Mouse (Mus musculus) midbrain, embryonic 14.5 days (tissue): Measurements from ENCODE around the gene Olfr1499. TPM values are rescaled to one million over a fixed set of nuclear protein-coding genes. Genes with fewer than 3 reads are reported as not detected.

Experiments
- ATAC-seq: fragments of 200-750 bp; cut with Nextera tagmentation; 2 replicates; pipeline ENCODE4 v1.8.0; 2017; ENCODE audit warnings: moderate number of reproducible peaks, moderate library complexity; ENCODE audit not compliant: low FRiP score, low TSS enrichment
- DNase-seq: peaks from one replicate; pipeline ENCODE4 v3.0.0-alpha.2; 2015
- H3K27ac ChIP-seq: fragments of 300-500 bp; sonication (generic); replicated peaks from 2 replicates; pipeline ENCODE4 v1.5.1; 2014; ENCODE audit warnings: mild to moderate bottlenecking, low read depth, low read length, moderate library complexity
- H3K27me3 ChIP-seq: fragments of 300-500 bp; sonication (generic); 2 replicates; pipeline ENCODE4 v1.6.1; 2014; ENCODE audit warnings: low read length, control low read depth, mixed read lengths; ENCODE audit not compliant: control insufficient read depth, insufficient read depth
- H3K36me3 ChIP-seq: fragments of 300-500 bp; sonication (generic); 2 replicates; pipeline ENCODE4 v1.6.1; 2014; ENCODE audit warnings: low read length, control low read depth; ENCODE audit not compliant: control insufficient read depth, insufficient read depth
- H3K4me1 ChIP-seq: fragments of 300-500 bp; sonication (generic); 2 replicates; pipeline ENCODE4 v1.6.1; 2014; ENCODE audit warnings: mild to moderate bottlenecking, antibody characterized with exemption, low read length, control low read depth; ENCODE audit not compliant: control insufficient read depth, insufficient read depth
- H3K4me2 ChIP-seq: fragments of 300-500 bp; sonication (generic); 2 replicates; pipeline ENCODE4 v1.6.1; 2014; ENCODE audit warnings: mild to moderate bottlenecking, low read length, moderate library complexity
- H3K4me3 ChIP-seq: fragments of 300-500 bp; sonication (generic); replicated peaks from 2 replicates; pipeline ENCODE4 v1.5.1; 2014; ENCODE audit warnings: low read depth, low read length
- H3K9ac ChIP-seq: fragments of 300-500 bp; sonication (generic); replicated peaks from 2 replicates; pipeline ENCODE4 v1.6.1; 2014; ENCODE audit warnings: mild to moderate bottlenecking, low read length, moderate library complexity
- H3K9me3 ChIP-seq: fragments of 300-500 bp; sonication (generic); 2 replicates; pipeline ENCODE4 v1.6.1; 2016; ENCODE audit warnings: low read length, control low read depth, mixed read lengths; ENCODE audit not compliant: control insufficient read depth
- WGBS: fragments of 180-500 bp; shearing (Covaris S2); extraction: QIAGEN DNeasy Blood & Tissue Kit; methylation state at CpG from one replicate; pipeline ENCODE4 v1.1.7; 2014; 5-methylcytosine and 5-hydroxymethylcytosine counted together
- polyA plus RNA-seq: library from polyadenylated mRNA; unstranded; fragments of >200 nt; fragmentation: Nextera tagmentation; extraction: Ambion mirVana; gene quantifications from 2 replicates; pipeline ENCODE4 v1.2.1, GENCODE M21; 2014

Olfr1499 gene
- polyA plus RNA-seq, 1 experiment from 2014 or later = not detected

GRCm38 (mm10) chr19:13798102-13798501, 21.1 kb downstream of the Olfr1499 start, which contains the start of gene Olfr1497:
Gene Olfr1497 (minus strand): TSS chr19:13798202.
- no peak for DNase-seq

DNA sequence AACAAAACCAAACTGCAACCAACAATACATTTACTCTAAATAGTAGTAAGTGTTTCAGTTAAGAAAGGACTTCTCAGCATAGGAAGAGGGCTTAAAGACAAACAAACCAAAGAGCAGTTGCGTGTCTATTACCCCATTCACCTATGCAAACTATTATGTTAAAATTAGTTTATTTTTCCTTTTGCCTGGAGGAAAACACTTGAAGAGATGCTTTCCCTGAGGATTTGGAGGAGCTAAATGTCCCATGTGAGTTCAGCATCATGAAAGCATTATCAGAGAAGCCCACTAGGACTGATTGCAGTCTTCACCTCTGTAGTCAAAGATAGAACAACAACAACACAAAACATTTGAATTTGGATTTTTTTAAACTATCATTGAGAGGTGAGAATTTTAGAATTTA, 41.7 kb downstream of the Olfr1499 start, which contains the start of gene Olfr1496:
Gene Olfr1496 (plus strand): TSS at position 301 of the 400 bp plus-strand sequence.
- Histone ChIP-seq H3K27ac (no peak within 1 kb of the TSS), H3K4me3 (no peak within 1 kb of the TSS), H3K27me3 (no peaks in the 10 kb centered on the region), H3K9ac (no peak within 1 kb of the TSS), H3K36me3 (no peaks in the 10 kb centered on the region), H3K4me2 (no peak within 1 kb of the TSS), H3K9me3 (no peaks in the 10 kb centered on the region), H3K4me1 (no peaks in the 10 kb centered on the region)
- WGBS = 94% methylated on average over 1 of the region's 1 CpGs
- DNase-seq (no peak), ATAC-seq (no peak)

More at GRCm38 (mm10) chr19:13798102-13798501, 21.1 kb downstream of the Olfr1499 start, which contains the start of gene Olfr1497:
- H3K36me3 ChIP-seq = no peaks in the 10 kb centered on the region
- no peak within 1 kb of the TSS for H3K27ac ChIP-seq
- H3K9ac ChIP-seq = no peak within 1 kb of the TSS
- H3K4me1 ChIP-seq = no peaks in the 10 kb centered on the region
- H3K4me2 ChIP-seq = no peak within 1 kb of the TSS
- no peaks in the 10 kb centered on the region for H3K27me3 ChIP-seq
- no peak for ATAC-seq
- no peak within 1 kb of the TSS for H3K4me3 ChIP-seq
- no peaks in the 10 kb centered on the region for H3K9me3 ChIP-seq

- DNase-seq = no peak
- no peak overlapping the region for H3K4me3 ChIP-seq
Measured at GRCm38 (mm10) chr19:13768565-13769276, 50.5 kb downstream of the Olfr1499 start.

DNA sequence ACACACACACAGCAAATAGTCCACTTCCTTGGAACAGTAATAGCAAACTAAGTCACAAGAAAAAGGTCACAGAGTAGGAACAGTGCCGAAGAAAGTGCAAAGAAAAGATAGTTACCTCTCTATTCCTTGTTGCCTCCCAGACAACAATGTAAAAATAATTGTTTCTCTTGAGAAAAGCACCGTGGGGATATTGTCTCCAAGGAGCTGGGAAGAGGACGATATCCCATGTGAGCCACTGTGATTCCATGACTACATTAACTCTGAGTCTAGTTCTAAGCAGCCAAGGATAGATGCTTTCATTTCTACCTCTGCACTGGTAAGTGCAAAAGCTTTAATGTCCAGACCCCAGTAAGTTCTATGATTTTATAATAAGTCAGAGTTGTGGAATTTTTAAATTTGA, 54.9 kb downstream of the Olfr1499 start, which contains the start of gene Olfr1495:
Gene Olfr1495 (plus strand): TSS at position 301 of the 400 bp plus-strand sequence.
- WGBS = 84% methylated on average over 3 of the region's 3 CpGs
- H3K4me1 ChIP-seq = no peaks in the 10 kb centered on the region
- H3K27ac ChIP-seq = no peak within 1 kb of the TSS
- H3K4me3 ChIP-seq = no peak within 1 kb of the TSS
- DNase-seq (no peak), ATAC-seq (no peak)
- no peaks in the 10 kb centered on the region for H3K27me3 ChIP-seq
- H3K4me2 ChIP-seq = no peak within 1 kb of the TSS
- no peak within 1 kb of the TSS for H3K9ac ChIP-seq
- H3K36me3 ChIP-seq = no peaks in the 10 kb centered on the region
- no peaks in the 10 kb centered on the region for H3K9me3 ChIP-seq

More at GRCm38 (mm10) chr19:13768565-13769276, 50.5 kb downstream of the Olfr1499 start:
- Histone ChIP-seq H3K36me3 (no peaks in the 10 kb centered on the region), H3K27ac (no peak overlapping the region), H3K4me2 (no peak overlapping the region), H3K4me1 (no peaks in the 10 kb centered on the region), H3K9ac (no peak overlapping the region), H3K27me3 (no peaks in the 10 kb centered on the region), H3K9me3 (no peaks in the 10 kb centered on the region)
- no peak for ATAC-seq
- WGBS = 93% methylated on average over 9 of the region's 9 CpGs

Other genes starting within 250 kb of the Olfr1499 start
- gene Olfr1484, start 235.9 kb downstream of the Olfr1499 start, polyA plus RNA-seq = not detected in 2 replicates
- gene Olfr1487, start 202.1 kb downstream of the Olfr1499 start, polyA plus RNA-seq = not detected in 2 replicates
- gene Olfr1489, start 187.8 kb downstream of the Olfr1499 start, polyA plus RNA-seq = not detected in 2 replicates
- not detected in 2 replicates for gene Olfr1490, start 168.4 kb downstream of the Olfr1499 start, polyA plus RNA-seq
- gene Olfr1491, start 122.2 kb downstream of the Olfr1499 start, polyA plus RNA-seq = not detected in 2 replicates
- not detected in 2 replicates for gene Olfr1493-ps1, start 96.2 kb downstream of the Olfr1499 start, polyA plus RNA-seq
- gene Olfr1494, start 79.7 kb downstream of the Olfr1499 start, polyA plus RNA-seq = not detected in 2 replicates
- not detected in 2 replicates for gene Olfr1495, start 54.8 kb downstream of the Olfr1499 start, polyA plus RNA-seq
- gene Olfr1496, start 41.6 kb downstream of the Olfr1499 start, polyA plus RNA-seq = not detected in 2 replicates
- gene Olfr1497, start 21.2 kb downstream of the Olfr1499 start, polyA plus RNA-seq = not detected in 2 replicates
- gene Olfr1500, start 11.0 kb upstream of the Olfr1499 start, polyA plus RNA-seq = not detected in 2 replicates
- not detected in 2 replicates for gene Olfr1501, start 31.2 kb upstream of the Olfr1499 start, polyA plus RNA-seq
- not detected in 2 replicates for gene Olfr1502, start 42.3 kb upstream of the Olfr1499 start, polyA plus RNA-seq
- not detected in 2 replicates for gene Olfr1504, start 78.5 kb upstream of the Olfr1499 start, polyA plus RNA-seq
- not detected in 2 replicates for gene Olfr1505, start 94.1 kb upstream of the Olfr1499 start, polyA plus RNA-seq